Mouse (Mus musculus) midbrain, embryonic 12.5 days (tissue): Measurements from ENCODE around the gene Usp47. TPM values are rescaled to one million over a fixed set of nuclear protein-coding genes. Genes with fewer than 3 reads are reported as not detected.

Experiments
- polyA plus RNA-seq: library from polyadenylated mRNA; unstranded; fragments of >200 nt; fragmentation: Nextera tagmentation; extraction: Ambion mirVana; gene quantifications from 2 replicates; pipeline ENCODE4 v1.2.1, GENCODE M21; 2016

Usp47 gene
- polyA plus RNA-seq, 1 experiment from 2014 or later, result 105 TPM

Other genes starting within 250 kb of the Usp47 start
- 5.6 and 7.7 TPM in 2 replicates for gene Galnt18, start 243.5 kb upstream of the Usp47 start, polyA plus RNA-seq
- 20.1 and 22.4 TPM in 2 replicates for gene Dkk3, start 135.6 kb downstream of the Usp47 start, polyA plus RNA-seq
- gene Mical2, start 202.4 kb downstream of the Usp47 start, polyA plus RNA-seq, result 1.6 and 2.2 TPM in 2 replicates